Comparison of ENCODE assay signal across 12 mouse cellular contexts in genomic region chr4:48415838-48416335, GRCm38 (mm10). TPM values are rescaled to one million over a fixed set of nuclear protein-coding genes. Genes with fewer than 3 reads are reported as not detected.
A peak's percentile ranks its signal among the peaks of the same experiment; 100 is the strongest.
DNase-seq lines count a peak whose midpoint lies in the region; ATAC-seq and TF ChIP-seq lines count a peak whose summit lies in the region.
"Had no signal": no experiment of that assay in that cellular context is flagged by ENCODE, and none has a peak within 500 bp of the region (broad histone marks: within the 10 kb centered on the region; RNA-seq: fewer than 3 reads in every experiment).

No protein-coding gene starts in this region.

- no peak for TF ChIP-seq POLR2A in thymus, adult 2 months (IDR thresholded peaks at IDR 0.05; ENCODE audit: control insufficient read depth, extremely low read depth, insufficient read depth, low read length, poor library complexity)

- H3K27ac ChIP-seq in heart, embryonic 13.5 days (replicated peaks): peak overlapping the region; percentile 41; the same call in 1 of the 2 replicates
- no peak overlapping the region for H3K27ac ChIP-seq in hindbrain, embryonic 13.5 days
- no peak overlapping the region for H3K27ac ChIP-seq in thymus, adult 2 months (ENCODE audit: control insufficient read depth, insufficient read depth, low read length)
- H3K27ac ChIP-seq: left cerebral cortex, adult 2 months had no signal

- no peaks in the 10 kb centered on the region for H3K9me3 ChIP-seq in heart, embryonic 13.5 days
- H3K9me3 ChIP-seq in hindbrain, embryonic 13.5 days: no peaks in the 10 kb centered on the region

- peaks cover 13% of the 10 kb centered on the region for H3K36me3 ChIP-seq in heart, embryonic 13.5 days
- no peaks in the 10 kb centered on the region; the same call in 1 of the 2 replicates for H3K36me3 ChIP-seq in hindbrain, embryonic 13.5 days
- H3K36me3 ChIP-seq in thymus, adult 2 months (ENCODE audit: control insufficient read depth, insufficient read depth, low read length): no peaks in the 10 kb centered on the region

- TF ChIP-seq CTCF in thymus, adult 2 months (IDR thresholded peaks at IDR 0.05; ENCODE audit: borderline replicate concordance, control insufficient read depth, extremely low read depth, insufficient read depth, low read length, poor library complexity): no peak

- H3K4me3 ChIP-seq in heart, embryonic 13.5 days: no peak overlapping the region
- H3K4me3 ChIP-seq in hindbrain, embryonic 13.5 days: no peak overlapping the region
- H3K4me3 ChIP-seq in thymus, adult 2 months (ENCODE audit: control insufficient read depth, insufficient read depth, low read length): no peak overlapping the region
- H3K4me3 ChIP-seq: left cerebral cortex, adult 2 months had no signal

- H3K4me1 ChIP-seq in heart, embryonic 13.5 days: peaks cover 30% of the 10 kb centered on the region
- H3K4me1 ChIP-seq in hindbrain, embryonic 13.5 days (replicated peaks): no peaks in the 10 kb centered on the region
- H3K4me1 ChIP-seq in thymus, adult 2 months (replicated peaks; ENCODE audit: control insufficient read depth, insufficient read depth, low read length): no peaks in the 10 kb centered on the region

- no peak overlapping the region for H3K4me2 ChIP-seq in heart, embryonic 13.5 days
- H3K4me2 ChIP-seq in hindbrain, embryonic 13.5 days: no peak overlapping the region
- H3K4me2 ChIP-seq: midbrain, embryonic 11.5 days had no signal

- WGBS in heart, embryonic 13.5 days: 71% methylated on average over 10 of the region's 10 CpGs
- 84% methylated on average over 10 of the region's 10 CpGs for whole genome bisulfite sequencing in hindbrain, embryonic 13.5 days
- 92% methylated on average over 10 of the region's 10 CpGs for WGBS in thymus, adult 2 months

- H3K9ac ChIP-seq in heart, embryonic 13.5 days: 0 out of 2 replicates have a peak overlapping the region, but pooled peaks have one; percentile 30
- no peak overlapping the region for H3K9ac ChIP-seq in hindbrain, embryonic 13.5 days

- no peaks in the 10 kb centered on the region for H3K27me3 ChIP-seq in heart, embryonic 13.5 days (replicated peaks)
- H3K27me3 ChIP-seq in hindbrain, embryonic 13.5 days: no peaks in the 10 kb centered on the region
- no peaks in the 10 kb centered on the region for H3K27me3 ChIP-seq in thymus, adult 2 months (ENCODE audit: control insufficient read depth, insufficient read depth, low read length)

- no peak for ATAC-seq in heart, embryonic 13.5 days (ENCODE audit: extremely low read depth, insufficient number of reproducible peaks, low FRiP score, low TSS enrichment)
- no peak for ATAC-seq in hindbrain, embryonic 13.5 days (ENCODE audit: low FRiP score)
- ATAC-seq: intestine, postnatal 0 days had no signal

- DNase-seq in kidney, postnatal 14 days: peak; percentile 14
- no peak for DNase-seq in kidney, adult 8-10 months
- DNase-seq in adrenal gland, postnatal 25 days: peak; percentile 38
- peak; percentile 28 to 40 for DNase-seq in cerebellum, postnatal 10 days
- no peak for DNase-seq in thymus, adult 2 months
- DNase-seq in left cerebral cortex, adult 11 months (ENCODE audit: low spot score): no peak
- DNase-seq: lung, postnatal 10 days had no signal

RNA-seq across cellular contexts. Expression of gene Tex10, which starts 57.4 kb away (rescaled TPM):
- total RNA-seq in adrenal gland, postnatal 25 days (2021): 26.6 and 30.9 TPM in 2 replicates
- 30.4 and 34.3 TPM in 2 replicates for polyA plus RNA-seq in heart, embryonic 13.5 days (2015; fragmentation: Nextera tagmentation; extraction: Ambion mirVana)
- 39.8 and 40.9 TPM in 2 replicates for polyA plus RNA-seq in hindbrain, embryonic 13.5 days (2015; fragmentation: Nextera tagmentation; extraction: Ambion mirVana)
- 20.3 and 22.3 TPM in 2 replicates for polyA plus RNA-seq in thymus, adult 2 months (2012; rRNA removed)

Comparison
In these comparisons a context has a peak if more than half of its experiments do, and no peak if none do; other contexts are left out.
1. DNase-seq: peak in kidney, postnatal 14 days (single experiment), adrenal gland, postnatal 25 days (single experiment) and cerebellum, postnatal 10 days (2 of 2); none in kidney, adult 8-10 months (0 of 2), thymus, adult 2 months (single experiment) and left cerebral cortex, adult 11 months (single experiment).